Mouse (Mus musculus) lung, embryonic 14.5 days (tissue): Measurements from ENCODE around the gene Mei1. TPM values are rescaled to one million over a fixed set of nuclear protein-coding genes. Genes with fewer than 3 reads are reported as not detected.
A peak's percentile ranks its signal among the peaks of the same experiment; 100 is the strongest.

ENCODE experiments used
- ATAC-seq: fragments of 200-750 bp; cut with Nextera tagmentation; 2 replicates; pipeline ENCODE4 v1.8.0; 2017; ENCODE audit warnings: mild to moderate bottlenecking, moderate TSS enrichment, moderate library complexity; ENCODE audit not compliant: insufficient read depth
- DNase-seq: peaks from one replicate; pipeline ENCODE4 v3.0.0-alpha.2; 2015
- H3K27ac ChIP-seq: fragments of 300-500 bp; sonication (generic); 2 replicates; pipeline ENCODE4 v1.5.1; 2014; ENCODE audit warnings: low read depth, mild to moderate bottlenecking, moderate library complexity
- H3K27me3 ChIP-seq: fragments of 300-500 bp; sonication (generic); 2 replicates; pipeline ENCODE4 v1.6.1; 2014; ENCODE audit warnings: low read length, control low read depth; ENCODE audit not compliant: insufficient read depth
- H3K36me3 ChIP-seq: fragments of 300-500 bp; sonication (generic); 2 replicates; pipeline ENCODE4 v1.6.1; 2014; ENCODE audit warnings: control low read depth; ENCODE audit not compliant: insufficient read depth
- H3K4me1 ChIP-seq: fragments of 300-500 bp; sonication (generic); 2 replicates; pipeline ENCODE4 v1.6.1; 2014; ENCODE audit warnings: antibody characterized with exemption, control low read depth; ENCODE audit not compliant: insufficient read depth
- H3K4me2 ChIP-seq: fragments of 300-500 bp; sonication (generic); 2 replicates; pipeline ENCODE4 v1.6.1; 2014; ENCODE audit warnings: mild to moderate bottlenecking
- H3K4me3 ChIP-seq: fragments of 300-500 bp; sonication (generic); 2 replicates; pipeline ENCODE4 v1.5.1; 2014; ENCODE audit warnings: low read depth, low read length
- H3K9ac ChIP-seq: fragments of 300-500 bp; sonication (generic); 2 replicates; pipeline ENCODE4 v1.6.1; 2014
- H3K9me3 ChIP-seq: fragments of 300-500 bp; sonication (generic); 2 replicates; pipeline ENCODE4 v1.6.1; 2016; ENCODE audit warnings: low read depth, low read length, control low read depth
- CTCF ChIP-seq: IDR thresholded peaks from 2 replicates; pipeline ENCODE4 v1.5.1; 2016; ENCODE audit warnings: antibody characterized with exemption, low read depth
- WGBS: fragments of 180-500 bp; shearing (Covaris S2); extraction: QIAGEN DNeasy Blood & Tissue Kit; methylation state at CpG from one replicate; pipeline ENCODE4 v1.1.7; 2014; 5-methylcytosine and 5-hydroxymethylcytosine counted together
- polyA plus RNA-seq: library from polyadenylated mRNA; unstranded; fragments of >200 nt; fragmentation: Nextera tagmentation; extraction: Ambion mirVana; gene quantifications from 2 replicates; pipeline ENCODE4 v1.2.1, GENCODE M21; 2014

Gene Mei1
- polyA plus RNA-seq, 1 experiment from 2014 or later: not detected

GRCm38 (mm10) chr15:82058719-82059201 is 11.0 kb upstream of the Mei1 start, which contains the start of gene 4930407I10Rik:
Gene 4930407I10Rik, plus strand, starts transcription at chr15:82059151.
- Histone ChIP-seq H3K36me3 (no peaks in the 10 kb centered on the region), H3K27me3 (no peaks in the 10 kb centered on the region; the same call in 1 of the 2 replicates), H3K4me1 (no peaks in the 10 kb centered on the region), H3K27ac (no peak within 1 kb of the TSS), H3K9me3 (no peaks in the 10 kb centered on the region), H3K9ac (no peak within 1 kb of the TSS), H3K4me3 (no peak within 1 kb of the TSS), H3K4me2 (no peak within 1 kb of the TSS)
- DNase-seq (no peak), ATAC-seq (no peak)
- WGBS: 86% methylated on average over 1 of the region's 1 CpGs
- no peak for TF ChIP-seq CTCF

GRCm38 (mm10) chr15:82063909-82064308 is 5.9 kb upstream of the Mei1 start:
- no peak overlapping the region for H3K27ac ChIP-seq
- TF ChIP-seq CTCF: no peak
- H3K36me3 ChIP-seq: no peaks in the 10 kb centered on the region
- no peaks in the 10 kb centered on the region for H3K4me1 ChIP-seq
- ATAC-seq (no peak), DNase-seq (no peak)
- H3K4me2 ChIP-seq: no peak overlapping the region
- no peaks in the 10 kb centered on the region for H3K9me3 ChIP-seq
- H3K27me3 ChIP-seq: peaks cover 19% of the 10 kb centered on the region
- H3K9ac ChIP-seq: no peak overlapping the region
- no peak overlapping the region for H3K4me3 ChIP-seq
- 57% methylated on average over 14 of the region's 14 CpGs for WGBS

- peak; percentile 95 for DNase-seq
- Histone ChIP-seq H3K36me3 (no peaks in the 10 kb centered on the region), H3K9me3 (no peaks in the 10 kb centered on the region), H3K4me3 (no peak overlapping the region), H3K4me1 (no peaks in the 10 kb centered on the region), H3K9ac (no peak overlapping the region), H3K4me2 (no peak overlapping the region), H3K27ac (no peak overlapping the region), H3K27me3 (peaks cover 33% of the 10 kb centered on the region)
- 0 out of 2 replicates have a peak, but pooled peaks have one; percentile 21 for ATAC-seq
- peak; percentile 86 for TF ChIP-seq CTCF
- 17% methylated on average over 7 of the region's 7 CpGs for WGBS
Measured at GRCm38 (mm10) chr15:82065511-82065910, 4.3 kb upstream of the Mei1 start.

GRCm38 (mm10) chr15:82071816-82072469 is 2.1 kb downstream of the Mei1 start:
- H3K9ac ChIP-seq: no peak overlapping the region
- no peaks in the 10 kb centered on the region for H3K9me3 ChIP-seq
- H3K27ac ChIP-seq: no peak overlapping the region
- H3K36me3 ChIP-seq: no peaks in the 10 kb centered on the region
- peaks cover 34% of the 10 kb centered on the region for H3K27me3 ChIP-seq
- ATAC-seq (no peak), DNase-seq (no peak)
- 88% methylated on average over 26 of the region's 26 CpGs for WGBS
- no peak overlapping the region for H3K4me3 ChIP-seq
- no peak overlapping the region for H3K4me2 ChIP-seq
- no peaks in the 10 kb centered on the region for H3K4me1 ChIP-seq
- TF ChIP-seq CTCF: no peak

GRCm38 (mm10) chr15:82073490-82073889 is 3.7 kb downstream of the Mei1 start:
- 79% methylated on average over 7 of the region's 7 CpGs for WGBS
- peaks cover 29% of the 10 kb centered on the region for H3K27me3 ChIP-seq
- no peak overlapping the region for H3K27ac ChIP-seq
- H3K9me3 ChIP-seq: no peaks in the 10 kb centered on the region
- no peak for TF ChIP-seq CTCF
- no peak overlapping the region for H3K4me2 ChIP-seq
- no peaks in the 10 kb centered on the region for H3K4me1 ChIP-seq
- H3K36me3 ChIP-seq: no peaks in the 10 kb centered on the region
- no peak overlapping the region for H3K9ac ChIP-seq
- ATAC-seq (no peak), DNase-seq (no peak)
- no peak overlapping the region for H3K4me3 ChIP-seq

DNA sequence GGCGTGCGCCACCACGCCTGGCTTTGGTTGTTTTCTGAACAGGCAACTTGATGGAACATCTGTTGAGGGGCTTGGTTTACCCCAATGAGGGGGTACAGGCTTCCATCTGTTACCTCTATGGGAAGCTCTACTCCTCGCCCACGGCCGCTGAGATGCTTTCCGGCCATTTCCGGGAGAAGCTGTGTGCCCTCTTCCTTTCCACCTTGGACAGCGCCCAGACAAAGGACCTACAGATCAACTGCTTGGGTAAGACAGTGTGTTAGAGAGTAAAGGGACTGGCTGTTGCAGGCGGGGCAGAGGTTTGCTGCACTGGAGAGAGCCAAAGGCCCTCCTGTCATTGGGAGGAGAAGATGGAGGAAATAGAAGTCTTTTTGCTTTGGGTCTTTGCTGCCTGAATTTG is 10.1 kb downstream of the Mei1 start:
- Histone ChIP-seq H3K36me3 (no peaks in the 10 kb centered on the region), H3K4me1 (no peaks in the 10 kb centered on the region), H3K27ac (no peak overlapping the region), H3K4me3 (no peak overlapping the region), H3K9me3 (no peaks in the 10 kb centered on the region), H3K27me3 (no peaks in the 10 kb centered on the region), H3K9ac (no peak overlapping the region), H3K4me2 (no peak overlapping the region)
- DNase-seq (peak; percentile 56), ATAC-seq (no peak)
- 46% methylated on average over 10 of the region's 10 CpGs for WGBS
- TF ChIP-seq CTCF: no peak

DNA sequence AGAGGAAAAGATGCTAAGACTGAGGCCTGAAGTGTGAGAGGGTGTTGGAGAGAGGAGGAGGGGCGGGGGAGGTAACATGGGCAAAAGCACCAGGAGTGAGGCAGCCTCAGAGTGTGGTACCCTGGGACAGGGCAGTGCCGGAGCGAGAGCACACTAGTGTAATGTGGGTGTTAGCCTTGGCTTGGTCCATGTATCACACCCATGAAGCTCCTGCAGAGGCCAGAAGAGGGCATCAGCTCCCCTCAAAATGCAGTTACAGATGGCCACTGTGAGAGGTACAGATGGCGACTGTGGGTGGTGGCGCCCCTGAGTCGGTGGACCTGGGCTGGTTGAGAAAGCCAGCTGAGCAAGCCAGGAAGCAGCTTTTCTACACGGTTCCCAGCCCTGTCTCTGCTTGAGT is 11.4 kb downstream of the Mei1 start:
- 30% methylated on average over 7 of the region's 7 CpGs for WGBS
- TF ChIP-seq CTCF: peak; percentile 44; the same call in 1 of the 2 replicates
- no peaks in the 10 kb centered on the region for H3K4me1 ChIP-seq
- no peak overlapping the region for H3K4me2 ChIP-seq
- no peaks in the 10 kb centered on the region for H3K9me3 ChIP-seq
- ATAC-seq (no peak), DNase-seq (peak; percentile 32)
- no peak overlapping the region for H3K27ac ChIP-seq
- no peaks in the 10 kb centered on the region for H3K36me3 ChIP-seq
- H3K9ac ChIP-seq: no peak overlapping the region
- H3K27me3 ChIP-seq: no peaks in the 10 kb centered on the region
- H3K4me3 ChIP-seq: no peak overlapping the region
